Mouse (Mus musculus): ENCODE measurements around the gene Lrrc20. TPM values are rescaled to one million over a fixed set of nuclear protein-coding genes. Genes with fewer than 3 reads are reported as not detected.
A peak's percentile ranks its signal among the peaks of the same experiment; 100 is the strongest.

The Lrrc20 gene
- total RNA-seq, 1 experiment from 2014 or later = 11.7 TPM

DNA sequence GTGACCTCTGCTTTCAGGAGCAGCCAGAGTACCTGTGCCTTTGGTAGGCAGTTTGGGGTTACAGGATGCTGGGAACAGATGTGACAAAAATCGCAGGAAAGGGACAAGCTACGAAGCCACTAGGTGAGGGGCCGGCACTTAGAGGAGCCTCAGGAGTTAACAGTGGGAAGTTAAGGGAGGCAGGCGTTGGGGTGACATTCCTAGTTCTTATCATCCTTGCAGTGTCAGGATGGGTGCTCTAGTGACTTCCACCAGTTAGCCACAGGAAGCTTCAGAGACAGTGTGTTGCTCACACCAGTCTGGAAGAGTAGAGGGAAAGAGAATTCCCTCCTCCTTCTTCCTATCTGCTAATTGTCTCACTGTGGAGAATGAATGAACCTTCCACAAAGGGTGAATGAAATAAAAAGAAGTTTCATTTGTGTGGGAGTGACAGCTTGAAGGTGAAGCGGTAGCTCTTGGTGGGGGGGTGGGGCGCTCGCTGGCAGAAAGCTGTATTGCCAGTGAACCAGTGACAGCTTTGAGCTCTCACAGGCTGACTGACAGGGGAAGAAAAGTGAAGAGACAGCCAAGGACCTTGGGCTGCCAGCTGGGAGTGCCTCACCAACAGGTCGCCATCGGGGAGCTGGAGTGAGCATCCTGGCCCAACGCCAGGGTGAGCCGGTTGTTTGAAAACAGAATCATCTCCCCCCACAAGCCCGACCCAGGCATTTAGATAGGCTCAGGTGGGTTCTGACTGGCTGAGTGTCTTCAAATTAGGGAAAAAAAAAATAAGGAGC, 41.9 kb downstream of the Lrrc20 start:
- DNase-seq = peak; percentile 59

DNA sequence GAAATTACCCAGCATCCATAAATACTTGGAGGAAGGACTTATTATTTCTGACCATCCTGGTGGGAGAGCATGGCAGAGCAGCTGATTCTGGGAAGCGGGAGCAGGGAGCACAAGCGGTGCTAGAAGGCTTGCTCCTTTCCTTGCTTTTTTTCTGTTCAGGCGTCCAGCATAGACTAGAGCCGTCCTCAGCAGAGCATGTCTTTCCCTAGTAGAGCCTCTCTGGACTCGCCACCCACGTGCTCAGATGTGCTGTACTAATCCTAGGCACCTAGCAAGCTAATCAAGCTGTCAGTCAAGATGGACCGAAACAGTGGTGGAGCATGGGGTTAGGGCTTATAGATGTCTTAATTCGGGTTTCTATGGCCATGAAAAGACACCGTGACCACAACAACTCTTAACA, 42.7 kb downstream of the Lrrc20 start:
- no peak for DNase-seq

GRCm38 (mm10) chr10:61519491-61519890, 43.9 kb downstream of the Lrrc20 start:
- no peak for DNase-seq

GRCm38 (mm10) chr10:61520714-61521113, 45.1 kb downstream of the Lrrc20 start:
- DNase-seq = no peak

- DNase-seq = peak; percentile 63
These were observed 55.3 kb downstream of the Lrrc20 start for GRCm38 (mm10) chr10:61530936-61531335.

DNA sequence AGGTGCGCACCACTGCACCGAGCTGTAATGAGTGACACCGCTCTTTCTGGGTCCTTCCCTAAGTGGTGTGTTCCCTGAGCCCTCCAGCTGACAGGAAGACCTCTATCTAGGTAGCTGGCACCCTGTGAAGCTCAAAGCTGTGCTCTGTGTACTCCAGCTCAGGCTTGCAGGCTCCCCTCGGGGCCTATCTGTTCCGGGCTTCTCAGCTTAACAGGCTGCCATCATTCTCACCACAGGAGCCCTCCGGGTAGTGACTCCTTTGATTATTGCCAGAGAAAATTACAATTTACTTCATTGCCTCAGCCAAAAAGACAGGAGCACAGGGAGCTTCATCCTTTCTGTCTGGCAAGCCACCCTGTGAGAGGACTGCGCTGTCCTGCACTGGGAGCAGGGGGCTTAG, 57.7 kb downstream of the Lrrc20 start:
- no peak for DNase-seq

- peak; percentile 17 for DNase-seq
These were observed 58.9 kb downstream of the Lrrc20 start for GRCm38 (mm10) chr10:61534371-61535101.

DNA sequence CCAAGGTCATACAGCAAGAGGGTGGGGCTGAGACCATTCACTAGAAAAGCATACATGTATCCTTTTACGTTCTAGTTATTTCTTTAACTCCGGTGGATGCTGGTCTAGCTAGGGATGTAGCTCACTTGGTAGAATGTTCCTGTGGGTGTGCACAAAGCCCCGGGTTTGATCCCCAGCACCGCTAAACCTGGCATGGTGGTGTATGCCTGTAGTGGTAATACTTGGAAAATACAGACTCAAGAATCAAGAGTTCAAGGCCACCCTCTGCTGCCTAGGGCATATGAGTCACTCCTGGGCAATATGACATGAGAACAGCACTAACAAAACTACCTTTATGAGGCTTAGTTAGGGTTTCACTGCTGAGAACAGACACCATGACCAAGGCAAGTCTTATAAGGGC, 59.8 kb downstream of the Lrrc20 start:
- no peak for DNase-seq

- peak; percentile 93 for DNase-seq
These were observed 60.8 kb downstream of the Lrrc20 start for GRCm38 (mm10) chr10:61536130-61537035.

DNA sequence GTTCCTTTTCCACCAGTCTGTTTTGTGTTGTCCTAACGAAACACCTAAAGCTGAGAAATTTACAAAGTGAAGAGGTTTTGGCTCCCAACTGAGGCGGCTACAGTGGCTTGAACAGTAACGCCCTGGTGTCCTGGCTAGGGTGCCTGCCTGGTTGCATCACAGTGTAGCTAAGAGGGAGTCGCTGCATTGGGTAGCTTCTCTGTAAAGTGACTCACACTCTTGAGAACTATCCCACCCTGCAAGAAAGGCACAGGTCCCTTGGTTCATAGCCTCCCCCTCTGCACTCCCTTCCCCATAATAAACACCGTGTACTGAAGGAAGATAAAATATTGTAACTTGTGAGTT, 61.4 kb downstream of the Lrrc20 start:
- DNase-seq = no peak

DNA sequence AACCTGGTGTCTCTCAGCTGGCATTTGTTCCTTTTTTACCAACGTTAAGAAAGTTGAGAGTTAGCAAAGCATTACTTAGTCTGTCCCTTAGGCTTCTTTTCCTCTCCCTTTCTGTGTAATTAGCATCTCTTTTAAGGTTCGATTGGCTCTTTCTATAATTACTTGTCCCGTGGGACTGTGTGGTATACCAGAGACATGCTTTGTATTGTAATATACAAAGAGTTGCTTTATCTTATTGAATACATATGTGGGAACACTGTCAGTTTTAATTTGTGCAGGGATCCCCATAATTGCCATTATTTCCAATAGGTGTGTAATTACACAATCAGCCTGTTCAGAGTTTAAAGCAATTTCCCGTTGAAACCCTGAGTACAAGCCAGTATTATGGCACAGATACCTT, 62.8 kb downstream of the Lrrc20 start:
- no peak for DNase-seq

DNA sequence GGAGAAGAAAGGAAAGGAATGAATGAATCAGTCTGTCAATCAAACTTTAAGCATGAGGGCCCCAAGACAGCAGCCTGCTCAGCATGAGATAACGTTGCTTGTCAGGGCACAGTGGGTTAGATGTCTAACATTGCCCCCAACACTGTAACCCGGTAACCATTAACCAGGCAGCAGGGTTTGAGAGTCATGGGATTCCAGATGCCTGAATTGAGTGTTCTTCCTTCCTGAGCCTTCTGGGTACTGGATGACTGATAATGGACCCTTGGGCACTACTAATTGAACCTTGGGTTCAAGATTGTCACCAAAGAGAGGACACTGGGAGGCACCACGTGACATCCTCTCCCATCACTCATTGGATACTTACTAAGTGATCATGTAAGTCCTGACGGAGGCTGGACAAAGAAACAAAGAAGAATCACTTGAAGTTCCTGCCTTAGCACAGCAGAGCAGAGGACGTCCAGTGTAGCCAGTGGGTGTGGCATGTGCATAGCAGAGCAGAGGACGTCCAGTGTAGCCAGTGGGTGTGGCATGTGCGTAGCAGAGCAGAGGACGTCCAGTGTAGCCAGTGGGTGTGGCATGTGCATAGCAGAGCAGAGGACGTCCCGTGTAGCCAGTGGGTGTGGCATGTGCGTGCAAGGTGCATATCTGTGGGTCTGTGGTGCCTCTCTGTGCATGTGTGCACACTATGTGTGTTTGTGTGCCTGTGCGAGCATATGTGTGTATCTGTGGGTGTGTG, 68.7 kb downstream of the Lrrc20 start:
- DNase-seq = no peak

DNA sequence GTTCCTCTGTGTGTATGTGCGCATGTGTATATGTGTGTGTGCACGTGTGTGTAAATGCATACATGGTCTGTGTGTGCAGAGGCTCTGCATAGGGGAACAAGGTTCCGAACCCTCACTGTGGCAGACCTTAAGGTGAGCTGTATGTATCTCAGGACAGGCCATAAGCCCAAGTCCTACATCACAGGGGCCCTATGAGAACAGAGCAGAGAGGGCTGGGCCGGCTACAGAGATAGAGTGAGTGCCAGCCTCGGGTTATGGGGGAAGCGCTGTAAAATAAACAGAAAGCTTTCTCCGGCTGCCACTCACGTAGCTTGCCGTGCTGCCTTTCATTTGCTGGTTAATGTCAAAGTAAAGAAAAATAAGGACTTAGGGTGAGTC, 69.3 kb downstream of the Lrrc20 start:
- DNase-seq = no peak

DNA sequence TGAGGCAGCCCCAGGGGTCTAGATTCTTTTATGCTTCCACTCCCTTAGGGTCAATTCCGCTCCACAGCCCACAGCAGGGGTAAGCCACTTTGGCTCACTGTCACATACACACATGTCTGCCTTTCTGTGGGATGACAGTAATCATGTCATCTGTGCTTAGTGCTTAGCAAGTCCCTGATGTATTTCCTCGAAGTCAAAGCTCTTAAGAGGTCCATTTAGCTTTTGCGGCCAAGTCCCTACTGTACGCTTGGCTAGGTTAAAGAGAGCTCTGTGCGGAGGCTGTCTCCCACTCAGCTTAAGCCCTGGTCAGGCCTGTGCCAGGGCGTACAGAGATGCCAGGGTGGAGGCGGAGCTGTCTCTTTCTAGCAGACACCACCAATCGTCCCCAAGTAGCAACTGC, 74.5 kb downstream of the Lrrc20 start:
- DNase-seq = no peak

GRCm38 (mm10) chr10:61555155-61555554, 79.6 kb downstream of the Lrrc20 start:
- no peak for DNase-seq

- DNase-seq = no peak
These were observed 83.0 kb downstream of the Lrrc20 start for GRCm38 (mm10) chr10:61558631-61559030.

DNA sequence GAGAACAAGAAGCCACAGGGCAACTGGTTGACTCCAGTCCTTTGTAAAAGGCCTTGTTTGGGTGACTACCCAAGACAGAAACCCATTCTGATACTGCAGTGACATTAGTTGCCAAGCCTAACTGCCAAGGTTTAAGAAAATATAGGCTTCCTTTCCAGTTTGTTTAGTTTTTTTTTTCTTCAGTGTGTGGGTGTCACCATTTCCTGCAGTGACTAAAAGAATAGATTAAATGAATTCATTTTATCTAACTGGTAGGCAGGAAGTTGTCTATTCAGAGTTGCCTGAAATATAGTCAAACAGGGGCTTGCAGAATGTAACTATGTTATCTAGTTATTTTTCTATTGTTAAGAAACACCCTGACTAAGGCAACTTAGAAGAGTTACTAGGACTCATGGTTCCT, 83.9 kb downstream of the Lrrc20 start:
- DNase-seq = no peak

DNA sequence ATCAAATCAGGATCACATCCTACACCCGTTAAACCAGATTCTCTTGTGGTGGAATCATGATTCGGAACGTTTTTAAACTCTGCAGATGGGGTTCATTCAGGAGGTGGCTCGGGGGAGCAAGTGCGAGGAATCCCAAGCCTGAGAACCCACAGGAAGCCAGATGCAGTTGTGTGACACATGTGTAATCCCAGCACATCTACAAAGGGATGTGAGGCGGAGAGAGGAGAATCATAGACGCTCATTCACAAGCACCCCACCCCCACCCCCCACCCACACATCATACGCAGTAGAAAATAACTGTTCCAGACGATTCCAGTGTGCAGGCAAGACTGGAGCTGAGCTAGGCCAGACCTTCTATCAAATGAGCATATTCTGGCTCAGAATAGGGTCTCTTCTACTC, 87.9 kb downstream of the Lrrc20 start:
- no peak for DNase-seq

GRCm38 (mm10) chr10:61564408-61564807, 88.8 kb downstream of the Lrrc20 start:
- no peak for DNase-seq

DNA sequence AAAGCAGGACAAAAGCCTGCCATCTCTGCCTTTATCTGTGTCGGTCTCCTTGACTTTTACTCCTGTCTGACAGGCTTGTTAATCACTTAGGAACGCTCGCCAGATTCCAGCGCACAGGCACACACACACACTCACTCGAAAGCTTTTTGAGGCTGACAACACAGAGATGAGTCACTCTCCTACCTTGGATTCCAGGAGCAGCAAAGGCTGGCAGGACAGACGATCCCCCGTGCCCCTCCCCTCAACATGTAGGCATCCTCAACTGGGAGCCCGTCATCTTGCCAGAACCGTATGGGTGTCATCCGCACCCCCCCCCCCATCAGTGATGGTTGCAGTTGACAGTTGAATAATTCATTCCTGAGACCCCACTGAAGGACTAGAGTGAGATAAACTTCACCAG, 94.6 kb downstream of the Lrrc20 start:
- DNase-seq = peak; percentile 78

GRCm38 (mm10) chr10:61572126-61572525, 96.5 kb downstream of the Lrrc20 start:
- DNase-seq = no peak

DNA sequence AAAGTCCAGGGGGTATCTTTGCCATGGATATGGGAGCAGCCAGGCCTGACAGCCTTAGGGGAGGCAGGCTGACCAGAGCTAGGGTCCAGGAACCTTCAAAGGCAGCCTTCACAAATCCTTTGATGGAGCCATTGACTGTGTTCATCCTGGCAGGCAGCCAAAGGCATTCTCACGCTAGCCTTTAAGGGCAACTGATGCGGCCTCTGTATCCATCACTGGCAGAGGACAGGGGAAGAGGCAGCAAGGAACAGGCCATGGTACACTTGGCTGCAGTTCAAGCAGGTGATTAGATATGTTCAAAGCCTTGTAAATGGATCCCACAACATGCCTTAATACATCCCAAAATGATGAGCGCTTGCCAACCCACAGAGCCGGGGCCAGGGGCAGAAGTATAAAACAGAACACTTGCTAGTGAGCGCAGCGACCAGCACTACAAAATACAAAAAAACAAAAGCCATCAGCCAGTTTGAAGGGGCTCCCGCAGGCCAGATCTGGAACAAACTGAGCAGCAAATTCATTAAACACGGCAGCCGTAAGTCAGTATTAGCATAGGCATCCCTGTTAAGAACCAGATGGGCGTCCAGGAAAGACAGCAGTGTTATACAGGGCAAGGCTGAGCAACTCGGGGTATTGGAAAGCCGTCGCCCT, 100.6 kb downstream of the Lrrc20 start:
- DNase-seq = peak; percentile 79

Measured in adrenal gland, postnatal 14 days (tissue).